Mouse (Mus musculus) liver, embryonic 12.5 days (tissue): ENCODE data around the gene Znrf1. TPM values are rescaled to one million over a fixed set of nuclear protein-coding genes. Genes with fewer than 3 reads are reported as not detected.

Source experiments
- ATAC-seq: fragments of 200-750 bp; cut with Nextera tagmentation; 2 replicates; pipeline ENCODE4 v1.8.0; 2017; ENCODE audit warnings: moderate number of reproducible peaks, mild to moderate bottlenecking, moderate library complexity
- H3K27ac ChIP-seq: fragments of 300-500 bp; sonication (generic); 2 replicates; pipeline ENCODE4 v1.5.1; 2016; ENCODE audit warnings: mild to moderate bottlenecking
- H3K27me3 ChIP-seq: fragments of 300-500 bp; sonication (generic); replicated peaks from 2 replicates; pipeline ENCODE4 v1.6.1; 2016; ENCODE audit warnings: mild to moderate bottlenecking, moderate library complexity
- H3K36me3 ChIP-seq: fragments of 300-500 bp; sonication (generic); 2 replicates; pipeline ENCODE4 v1.6.1; 2016; ENCODE audit warnings: mild to moderate bottlenecking, moderate library complexity
- H3K4me1 ChIP-seq: fragments of 300-500 bp; sonication (generic); 2 replicates; pipeline ENCODE4 v1.6.1; 2016
- H3K4me2 ChIP-seq: fragments of 300-500 bp; sonication (generic); 2 replicates; pipeline ENCODE4 v1.6.1; 2016; ENCODE audit warnings: mild to moderate bottlenecking, moderate library complexity
- H3K4me3 ChIP-seq: fragments of 300-500 bp; sonication (generic); 2 replicates; pipeline ENCODE4 v1.5.1; 2016; ENCODE audit warnings: mild to moderate bottlenecking, moderate library complexity
- H3K9ac ChIP-seq: fragments of 300-500 bp; sonication (generic); 2 replicates; pipeline ENCODE4 v1.6.1; 2016; ENCODE audit warnings: mild to moderate bottlenecking, moderate library complexity
- H3K9me3 ChIP-seq: fragments of 300-500 bp; sonication (generic); replicated peaks from 2 replicates; pipeline ENCODE4 v1.6.1; 2016; ENCODE audit warnings: mild to moderate bottlenecking, moderate library complexity
- WGBS: fragments of 180-500 bp; shearing (Covaris S2); methylation state at CpG from one replicate; pipeline ENCODE4 v1.1.7; 2016; ENCODE audit not compliant: insufficient replicate concordance; 5-methylcytosine and 5-hydroxymethylcytosine counted together
- polyA plus RNA-seq: library from polyadenylated mRNA; unstranded; fragments of >200 nt; fragmentation: Nextera tagmentation; extraction: Ambion mirVana; gene quantifications from 2 replicates; pipeline ENCODE4 v1.2.1, GENCODE M21; 2016

The Znrf1 gene
- polyA plus RNA-seq, 1 experiment from 2014 or later = 18.3 TPM

GRCm38 (mm10) chr8:111607414-111607813 lies 71.5 kb downstream of the Znrf1 start:
- H3K27me3 ChIP-seq = no peaks in the 10 kb centered on the region
- H3K9me3 ChIP-seq = no peaks in the 10 kb centered on the region
- no peak overlapping the region for H3K27ac ChIP-seq
- no peak overlapping the region for H3K9ac ChIP-seq
- 0 out of 2 replicates have a peak, but pooled peaks cover 4% of the 10 kb centered on the region for H3K4me1 ChIP-seq
- peaks cover 17% of the 10 kb centered on the region for H3K36me3 ChIP-seq
- 73% methylated on average over 7 of the region's 7 CpGs for WGBS
- no peak overlapping the region for H3K4me2 ChIP-seq
- no peak overlapping the region for H3K4me3 ChIP-seq
- no peak for ATAC-seq

GRCm38 (mm10) chr8:111613181-111613580 lies 77.3 kb downstream of the Znrf1 start:
- no peak overlapping the region for H3K4me2 ChIP-seq
- 73% methylated on average over 5 of the region's 5 CpGs for WGBS
- H3K27ac ChIP-seq = no peak overlapping the region
- H3K4me3 ChIP-seq = no peak overlapping the region
- H3K27me3 ChIP-seq = no peaks in the 10 kb centered on the region
- H3K4me1 ChIP-seq = no peaks in the 10 kb centered on the region
- no peaks in the 10 kb centered on the region for H3K9me3 ChIP-seq
- peaks cover 17% of the 10 kb centered on the region for H3K36me3 ChIP-seq
- ATAC-seq = no peak
- H3K9ac ChIP-seq = no peak overlapping the region

GRCm38 (mm10) chr8:111614786-111615701 lies 79.1 kb downstream of the Znrf1 start:
- H3K4me3 ChIP-seq = no peak overlapping the region
- no peaks in the 10 kb centered on the region for H3K9me3 ChIP-seq
- no peak overlapping the region for H3K27ac ChIP-seq
- H3K4me2 ChIP-seq = no peak overlapping the region
- H3K36me3 ChIP-seq = peaks cover 8% of the 10 kb centered on the region
- 75% methylated on average over 6 of the region's 6 CpGs for WGBS
- no peaks in the 10 kb centered on the region for H3K4me1 ChIP-seq
- H3K9ac ChIP-seq = no peak overlapping the region
- no peaks in the 10 kb centered on the region for H3K27me3 ChIP-seq
- ATAC-seq = no peak

GRCm38 (mm10) chr8:111617812-111618211 lies 81.9 kb downstream of the Znrf1 start:
- 0 out of 2 replicates have a peak, but pooled peaks cover 3% of the 10 kb centered on the region for H3K36me3 ChIP-seq
- H3K4me2 ChIP-seq = no peak overlapping the region
- no peaks in the 10 kb centered on the region for H3K4me1 ChIP-seq
- H3K4me3 ChIP-seq = no peak overlapping the region
- no peak for ATAC-seq
- no peaks in the 10 kb centered on the region for H3K27me3 ChIP-seq
- H3K9ac ChIP-seq = no peak overlapping the region
- no peak overlapping the region for H3K27ac ChIP-seq
- no peaks in the 10 kb centered on the region for H3K9me3 ChIP-seq
- 66% methylated on average over 6 of the region's 6 CpGs for WGBS

- Histone ChIP-seq H3K4me1 (no peaks in the 10 kb centered on the region), H3K9ac (no peak overlapping the region), H3K27ac (no peak overlapping the region), H3K9me3 (no peaks in the 10 kb centered on the region), H3K36me3 (0 out of 2 replicates have a peak, but pooled peaks cover 3% of the 10 kb centered on the region), H3K27me3 (no peaks in the 10 kb centered on the region), H3K4me2 (no peak overlapping the region), H3K4me3 (no peak overlapping the region)
- WGBS = 88% methylated on average over 4 of the region's 4 CpGs
- ATAC-seq = no peak
These were observed 82.4 kb downstream of the Znrf1 start for GRCm38 (mm10) chr8:111618273-111618672.

- Histone ChIP-seq H3K4me2 (no peak overlapping the region), H3K36me3 (0 out of 2 replicates have a peak, but pooled peaks cover 3% of the 10 kb centered on the region), H3K27ac (no peak overlapping the region), H3K27me3 (no peaks in the 10 kb centered on the region), H3K4me1 (peaks cover 7% of the 10 kb centered on the region), H3K4me3 (no peak overlapping the region), H3K9ac (no peak overlapping the region), H3K9me3 (no peaks in the 10 kb centered on the region)
- no peak for ATAC-seq
- 43% methylated on average over 1 of the region's 1 CpGs for WGBS
These were observed 84.0 kb downstream of the Znrf1 start for GRCm38 (mm10) chr8:111619936-111620335.

GRCm38 (mm10) chr8:111622104-111622503 lies 86.2 kb downstream of the Znrf1 start:
- 72% methylated on average over 3 of the region's 3 CpGs for WGBS
- no peak overlapping the region for H3K4me2 ChIP-seq

GRCm38 (mm10) chr8:111622553-111622952 lies 86.7 kb downstream of the Znrf1 start:
- Histone ChIP-seq H3K9ac (no peak overlapping the region), H3K27me3 (no peaks in the 10 kb centered on the region), H3K4me3 (no peak overlapping the region), H3K36me3 (0 out of 2 replicates have a peak, but pooled peaks cover 3% of the 10 kb centered on the region), H3K27ac (no peak overlapping the region), H3K9me3 (no peaks in the 10 kb centered on the region), H3K4me2 (no peak overlapping the region), H3K4me1 (peaks cover 7% of the 10 kb centered on the region)
- 84% methylated on average over 10 of the region's 10 CpGs for WGBS
- no peak for ATAC-seq

More at GRCm38 (mm10) chr8:111622104-111622503, 86.2 kb downstream of the Znrf1 start:
- Histone ChIP-seq H3K4me3 (no peak overlapping the region), H3K27me3 (no peaks in the 10 kb centered on the region), H3K9ac (no peak overlapping the region), H3K36me3 (0 out of 2 replicates have a peak, but pooled peaks cover 3% of the 10 kb centered on the region), H3K4me1 (peaks cover 7% of the 10 kb centered on the region), H3K9me3 (no peaks in the 10 kb centered on the region), H3K27ac (no peak overlapping the region)
- no peak for ATAC-seq

- no peak overlapping the region for H3K4me3 ChIP-seq
- peak; percentile 31; the same call in 1 of the 2 replicates for ATAC-seq
- no peak overlapping the region for H3K9ac ChIP-seq
- H3K27ac ChIP-seq = no peak overlapping the region
- H3K4me2 ChIP-seq = no peak overlapping the region
- no peaks in the 10 kb centered on the region for H3K9me3 ChIP-seq
- H3K4me1 ChIP-seq = peaks cover 13% of the 10 kb centered on the region
- H3K27me3 ChIP-seq = no peaks in the 10 kb centered on the region
- H3K36me3 ChIP-seq = 0 out of 2 replicates have a peak, but pooled peaks cover 3% of the 10 kb centered on the region
- 61% methylated on average over 12 of the region's 12 CpGs for WGBS
These were observed 88.4 kb downstream of the Znrf1 start for GRCm38 (mm10) chr8:111624081-111624852.

GRCm38 (mm10) chr8:111624853-111625221 lies 88.9 kb downstream of the Znrf1 start:
- no peak overlapping the region for H3K9ac ChIP-seq
- no peak for ATAC-seq
- 79% methylated on average over 10 of the region's 10 CpGs for WGBS
- H3K9me3 ChIP-seq = no peaks in the 10 kb centered on the region
- H3K36me3 ChIP-seq = 0 out of 2 replicates have a peak, but pooled peaks cover 3% of the 10 kb centered on the region
- no peak overlapping the region for H3K4me2 ChIP-seq
- H3K4me1 ChIP-seq = peaks cover 14% of the 10 kb centered on the region
- H3K4me3 ChIP-seq = no peak overlapping the region
- no peak overlapping the region for H3K27ac ChIP-seq
- H3K27me3 ChIP-seq = no peaks in the 10 kb centered on the region

GRCm38 (mm10) chr8:111625694-111626527 lies 90.0 kb downstream of the Znrf1 start:
- H3K4me1 ChIP-seq = peaks cover 22% of the 10 kb centered on the region
- H3K27me3 ChIP-seq = no peaks in the 10 kb centered on the region; the same call in 1 of the 2 replicates
- no peak overlapping the region for H3K9ac ChIP-seq
- no peak overlapping the region for H3K4me3 ChIP-seq
- 0 out of 2 replicates have a peak, but pooled peaks cover 3% of the 10 kb centered on the region for H3K36me3 ChIP-seq
- 0 out of 2 replicates have a peak, but pooled peaks have one; percentile 33 for ATAC-seq
- no peak overlapping the region for H3K27ac ChIP-seq
- H3K4me2 ChIP-seq = no peak overlapping the region
- no peaks in the 10 kb centered on the region for H3K9me3 ChIP-seq
- 36% methylated on average over 6 of the region's 6 CpGs for WGBS
